Mouse (Mus musculus) heart, adult 8-10 months (tissue): ENCODE data around the gene Upb1. TPM values are rescaled to one million over a fixed set of nuclear protein-coding genes. Genes with fewer than 3 reads are reported as not detected.

Source experiments
- total RNA-seq, 4 experiments: library from RNA; stranded (reverse); gene quantifications; 2 replicates each; pipeline ENCODE4 v1.2.4; 2022

The Upb1 gene
- total RNA-seq, 4 experiments from 2014 or later: 0.53 to 1.0 (median 0.63) TPM

Other genes starting within 250 kb of the Upb1 start
- 10 to 100 TPM; 41.2 to 50.7 (median 45.0) TPM for gene Specc1l, start 189.0 kb upstream of the Upb1 start, total RNA-seq
- gene Adora2a, start 84.2 kb upstream of the Upb1 start, total RNA-seq: 1 to 10 TPM; 5.8 to 9.3 (median 7.0) TPM
- 10 to 100 TPM; 64.0 to 72.6 (median 68.3) TPM for gene Snrpd3, start 116.4 kb downstream of the Upb1 start, total RNA-seq
- gene Gucd1, start 116.9 kb downstream of the Upb1 start, total RNA-seq: 10 to 100 TPM; 34.0 to 37.2 (median 36.1) TPM
- gene Lrrc75b, start 159.2 kb downstream of the Upb1 start, total RNA-seq: 1 to 10 TPM in 2 of 4 experiments, under 1 TPM in 2; 0.79 to 1.6 (median 0.97) TPM
- gene Ggt1, start 160.5 kb downstream of the Upb1 start, total RNA-seq: not detected
- 1 to 10 TPM; 3.4 to 4.9 (median 4.9) TPM for gene Ggt5, start 188.2 kb downstream of the Upb1 start, total RNA-seq
- 1 to 10 TPM in 3 of 4 experiments, under 1 TPM in 1; 0.98 to 2.2 (median 1.7) TPM for gene Susd2, start 242.9 kb downstream of the Upb1 start, total RNA-seq